Mouse (Mus musculus) MEL (cell line): ENCODE results near the gene Trex1. TPM values are rescaled to one million over a fixed set of nuclear protein-coding genes. Genes with fewer than 3 reads are reported as not detected.

Experiments used
- DNase-seq: peaks from one replicate; pipeline ENCODE4 v3.0.0; 2011; ENCODE audit warnings: low read depth, low spot score
- H3K27ac ChIP-seq: 2 replicates; pipeline ENCODE4 v1.5.1; 2012; ENCODE audit warnings: low read depth, mild to moderate bottlenecking, control low read depth, low read length, moderate library complexity; ENCODE audit not compliant: control insufficient read depth
- H3K27me3 ChIP-seq, 2 experiments: fragments of 150-350 bp in 1 of 2; sonication (generic) in 1 of 2; 2 replicates each; pipeline ENCODE4 v1.6.1; 2012; ENCODE audit warnings: low read length in 2 of 2, mild to moderate bottlenecking in 2 of 2, improper control_type of control experiment in 1 of 2, moderate library complexity in 1 of 2; ENCODE audit not compliant: insufficient read depth in 2 of 2, control insufficient read depth in 1 of 2
- H3K36me3 ChIP-seq, 2 experiments: 2 replicates each; pipeline ENCODE4 v1.6.1; 2012 to 2014; ENCODE audit warnings: low read length in 2 of 2, improper control_type of control experiment in 1 of 2, inconsistent platforms in 1 of 2, mild to moderate bottlenecking in 1 of 2; ENCODE audit not compliant: insufficient read depth in 2 of 2, control insufficient read depth in 1 of 2
- H3K4me1 ChIP-seq, 2 experiments: fragments of 150-350 bp in 1 of 2; sonication (generic) in 1 of 2; 2 replicates each; pipeline ENCODE4 v1.6.1; 2012; ENCODE audit warnings: low read length in 2 of 2, improper control_type of control experiment in 1 of 2, mild to moderate bottlenecking in 1 of 2; ENCODE audit not compliant: insufficient read depth in 2 of 2, control insufficient read depth in 1 of 2
- H3K4me3 ChIP-seq, 2 experiments: fragments of 150-350 bp in 1 of 2; sonication (generic) in 1 of 2; 2 replicates each; pipeline ENCODE4 v1.5.1; 2012; ENCODE audit warnings: low read depth in 2 of 2, low read length in 2 of 2, mild to moderate bottlenecking in 2 of 2, moderate library complexity in 2 of 2, control low read depth in 1 of 2, improper control_type of control experiment in 1 of 2; ENCODE audit not compliant: control insufficient read depth in 1 of 2, insufficient read depth in 1 of 2
- H3K79me2 ChIP-seq: 2 replicates; pipeline ENCODE4 v1.6.1; 2012; ENCODE audit warnings: mild to moderate bottlenecking, low read length, moderate library complexity; ENCODE audit not compliant: control insufficient read depth, poor library complexity, insufficient read depth
- H3K9ac ChIP-seq: 2 replicates; pipeline ENCODE4 v1.6.1; 2012; ENCODE audit warnings: low read depth, mild to moderate bottlenecking, control low read depth, low read length, moderate library complexity; ENCODE audit not compliant: control insufficient read depth, poor library complexity, severe bottlenecking
- H3K9me3 ChIP-seq: fragments of 150-350 bp; sonication (generic); replicated peaks from 2 replicates; pipeline ENCODE4 v1.6.1; 2012; ENCODE audit warnings: mild to moderate bottlenecking, low read length, improper control_type of control experiment, moderate library complexity; ENCODE audit not compliant: insufficient read depth
- BHLHE40 ChIP-seq: IDR thresholded peaks from 2 replicates; pipeline ENCODE4 v1.6.1; 2012; ENCODE audit warnings: low read depth, mild to moderate bottlenecking, inconsistent platforms, low read length, improper control_type of control experiment, borderline replicate concordance
- CHD2 ChIP-seq: IDR thresholded peaks from 2 replicates; pipeline ENCODE4 v1.6.1; 2011; ENCODE audit warnings: low read length, improper control_type of control experiment
- E2F4 ChIP-seq: IDR thresholded peaks from 2 replicates; pipeline ENCODE4 v1.6.1; 2011; ENCODE audit warnings: low read depth, low read length, improper control_type of control experiment, borderline replicate concordance
- ELF1 ChIP-seq: IDR thresholded peaks from 2 replicates; pipeline ENCODE4 v1.6.1; 2014; ENCODE audit warnings: low read depth, mild to moderate bottlenecking, inconsistent platforms, low read length, improper control_type of control experiment, moderate library complexity
- EP300 ChIP-seq, 2 experiments: IDR thresholded peaks; 2 replicates each; pipeline ENCODE4 v1.6.1; 2011; ENCODE audit warnings: improper control_type of control experiment in 2 of 2, low read length in 2 of 2, low read depth in 1 of 2, mild to moderate bottlenecking in 1 of 2
- ETS1 ChIP-seq: IDR thresholded peaks from 2 replicates; pipeline ENCODE4 v1.6.1; 2012; ENCODE audit warnings: low read depth, mild to moderate bottlenecking, inconsistent platforms, low read length, improper control_type of control experiment, moderate library complexity
- JUND ChIP-seq: IDR thresholded peaks from 2 replicates; pipeline ENCODE4 v1.6.1; 2011; ENCODE audit warnings: low read depth, mild to moderate bottlenecking, improper control_type of control experiment, low read length
- KAT2A ChIP-seq: conservative IDR thresholded peaks from 2 replicates; pipeline ENCODE4 v1.6.1; 2012; ENCODE audit warnings: low read depth, low read length, improper control_type of control experiment, inconsistent platforms
- MAZ ChIP-seq: IDR thresholded peaks from 2 replicates; pipeline ENCODE4 v1.6.1; 2012; ENCODE audit warnings: low read depth, mild to moderate bottlenecking, inconsistent platforms, low read length, improper control_type of control experiment
- MYB ChIP-seq: IDR thresholded peaks from 2 replicates; pipeline ENCODE4 v1.6.1; 2011; ENCODE audit warnings: mild to moderate bottlenecking, low read depth, low read length, improper control_type of control experiment
- NELFE ChIP-seq: IDR thresholded peaks from 2 replicates; pipeline ENCODE4 v1.6.1; 2011; ENCODE audit warnings: low read depth, low read length, improper control_type of control experiment
- POLR2A ChIP-seq, 2 experiments: IDR thresholded peaks; 2 replicates each; pipeline ENCODE4 v1.6.1; 2011 to 2012; ENCODE audit warnings: low read length in 2 of 2, mild to moderate bottlenecking in 2 of 2, control low read depth in 1 of 2, improper control_type of control experiment in 1 of 2, low read depth in 1 of 2, moderate library complexity in 1 of 2; ENCODE audit not compliant: control insufficient read depth in 1 of 2, insufficient read depth in 1 of 2, poor library complexity in 1 of 2
- POLR2AphosphoS2 ChIP-seq: IDR thresholded peaks from 2 replicates; pipeline ENCODE4 v1.6.1; 2011; ENCODE audit warnings: low read length, improper control_type of control experiment
- RAD21 ChIP-seq: IDR thresholded peaks from 2 replicates; pipeline ENCODE4 v1.6.1; 2011; ENCODE audit warnings: mild to moderate bottlenecking, low read depth, low read length, improper control_type of control experiment
- SIN3A ChIP-seq: IDR thresholded peaks from 2 replicates; pipeline ENCODE4 v1.6.1; 2012; ENCODE audit warnings: low read length, improper control_type of control experiment, inconsistent platforms
- SMC3 ChIP-seq: IDR thresholded peaks from 2 replicates; pipeline ENCODE4 v1.6.1; 2011; ENCODE audit warnings: low read depth, low read length, improper control_type of control experiment
- TCF12 ChIP-seq: IDR thresholded peaks from 2 replicates; pipeline ENCODE4 v1.6.1; 2014; ENCODE audit warnings: low read depth, mild to moderate bottlenecking, inconsistent platforms, low read length, improper control_type of control experiment, moderate library complexity
- UBTF ChIP-seq: IDR thresholded peaks from 2 replicates; pipeline ENCODE4 v1.6.1; 2012; ENCODE audit warnings: low read depth, mild to moderate bottlenecking, inconsistent platforms, low read length, improper control_type of control experiment, moderate library complexity, borderline replicate concordance; ENCODE audit not compliant: insufficient read depth
- USF1 ChIP-seq: IDR thresholded peaks from 2 replicates; pipeline ENCODE4 v1.6.1; 2014; ENCODE audit warnings: low read depth, mild to moderate bottlenecking, inconsistent platforms, low read length, improper control_type of control experiment, moderate library complexity
- ZKSCAN1 ChIP-seq: IDR thresholded peaks from 2 replicates; pipeline ENCODE4 v1.6.1; 2012; ENCODE audit warnings: low read depth, mild to moderate bottlenecking, inconsistent platforms, low read length, improper control_type of control experiment, moderate library complexity
- ZMIZ1 ChIP-seq: IDR thresholded peaks from 2 replicates; pipeline ENCODE4 v1.6.1; 2012; ENCODE audit warnings: low read depth, mild to moderate bottlenecking, inconsistent platforms, low read length, improper control_type of control experiment, moderate library complexity
- polyA plus RNA-seq, 2 experiments: library from polyadenylated mRNA; stranded (reverse) in 1 of 2; unstranded in 1 of 2; fragments of >175 nt in 1 of 2; fragments of >200 nt in 1 of 2; gene quantifications; 2 replicates each; pipeline versions ENCODE4 v1.2.1 to v1.2.4; 2012; ENCODE audit warnings: low replicate concordance in 2 of 2, low read depth in 1 of 2; ENCODE audit not compliant: insufficient read length in 2 of 2, insufficient read depth in 1 of 2, missing spikeins in 1 of 2
- total RNA-seq: library from RNA; depleted of rRNA; stranded (reverse); fragments of 300-350 nt; gene quantifications from 2 replicates; pipeline ENCODE4 v1.2.3, GENCODE M21; 2012; rRNA removed

Gene Trex1
- total and polyA plus RNA-seq, 3 experiments = 8.9 to 17.0 TPM; not detected in 1

GRCm38 (mm10) chr9:109008994-109009635 is 50.4 kb downstream of the Trex1 start:
- TF ChIP-seq ZKSCAN1 = no peak
- no peak for TF ChIP-seq KAT2A
- no peak for TF ChIP-seq JUND
- no peak for TF ChIP-seq POLR2A (IDR thresholded peaks at IDR 0.05; ENCODE audit: control insufficient read depth in 1 of 2, insufficient read depth in 1 of 2, low read depth in 1 of 2, low read length in 2 of 2, poor library complexity in 1 of 2)
- TF ChIP-seq RAD21 = no peak
- TF ChIP-seq TCF12 = no peak
- no peak for TF ChIP-seq MYB
- no peak for TF ChIP-seq BHLHE40
- no peak for TF ChIP-seq EP300 (IDR thresholded peaks at IDR 0.05; ENCODE audit: low read depth in 1 of 2, low read length in 2 of 2)
- no peak for TF ChIP-seq E2F4
- TF ChIP-seq CHD2 = no peak
- TF ChIP-seq ELF1 = no peak
- no peak for TF ChIP-seq UBTF
- no peak overlapping the region for H3K4me3 ChIP-seq
- no peak for DNase-seq
- no peaks in the 10 kb centered on the region for H3K27me3 ChIP-seq
- H3K79me2 ChIP-seq = no peaks in the 10 kb centered on the region
- H3K9ac ChIP-seq = no peak overlapping the region
- no peaks in the 10 kb centered on the region for H3K36me3 ChIP-seq
- H3K27ac ChIP-seq = no peak overlapping the region
- H3K4me1 ChIP-seq = no peaks in the 10 kb centered on the region
- H3K9me3 ChIP-seq = no peaks in the 10 kb centered on the region

GRCm38 (mm10) chr9:109008081-109008480 is 51.5 kb downstream of the Trex1 start:
- TF ChIP-seq POLR2AphosphoS2 = no peak
- no peak for TF ChIP-seq ZMIZ1
- no peak for TF ChIP-seq ETS1
- no peak for TF ChIP-seq SMC3
- TF ChIP-seq MAZ = no peak
- TF ChIP-seq UBTF = no peak
- no peak for TF ChIP-seq SIN3A
- no peak for TF ChIP-seq EP300 (IDR thresholded peaks at IDR 0.05; ENCODE audit: low read depth in 1 of 2, low read length in 2 of 2)
- no peak for TF ChIP-seq CHD2
- no peak for TF ChIP-seq USF1
- no peak for TF ChIP-seq TCF12
- no peak for TF ChIP-seq MYB
- TF ChIP-seq NELFE = no peak

More at GRCm38 (mm10) chr9:109008081-109008480, 51.5 kb downstream of the Trex1 start:
- Histone ChIP-seq H3K27me3 (no peaks in the 10 kb centered on the region), H3K36me3 (no peaks in the 10 kb centered on the region), H3K4me1 (no peaks in the 10 kb centered on the region), H3K4me3 (no peak overlapping the region), H3K27ac (no peak overlapping the region), H3K79me2 (no peaks in the 10 kb centered on the region), H3K9me3 (no peaks in the 10 kb centered on the region), H3K9ac (no peak overlapping the region)
- no peak for DNase-seq

Other genes with a start within 250 kb of the Trex1 start
- 0.12 TPM in 1 of 2 replicates, not detected in the other for gene Celsr3, start 233.4 kb downstream of the Trex1 start, total RNA-seq
- gene Celsr3, start 233.4 kb downstream of the Trex1 start, polyA plus RNA-seq = under 1 TPM in 1 of 2 experiments, not detected in 1; 0.03 TPM
- 8.0 and 8.7 TPM in 2 replicates for gene Slc26a6, start 206.5 kb downstream of the Trex1 start, total RNA-seq
- 10 to 100 TPM in 1 of 2 experiments, not detected in 1; 13.2 TPM for gene Slc26a6, start 206.5 kb downstream of the Trex1 start, polyA plus RNA-seq
- gene Tmem89, start 145.1 kb downstream of the Trex1 start, total RNA-seq = not detected in 2 replicates
- not detected for gene Tmem89, start 145.1 kb downstream of the Trex1 start, polyA plus RNA-seq
- 427 and 428 TPM in 2 replicates for gene Uqcrc1, start 123.1 kb downstream of the Trex1 start, total RNA-seq
- 100 to 1,000 TPM in 1 of 2 experiments, not detected in 1; 494 TPM for gene Uqcrc1, start 123.1 kb downstream of the Trex1 start, polyA plus RNA-seq
- gene Col7a1, start 106.1 kb downstream of the Trex1 start, total RNA-seq = 0.78 and 1.2 TPM in 2 replicates
- 1 to 10 TPM in 1 of 2 experiments, not detected in 1; 2.6 TPM for gene Col7a1, start 106.1 kb downstream of the Trex1 start, polyA plus RNA-seq
- gene Ucn2, start 73.7 kb downstream of the Trex1 start, total RNA-seq = 0.12 TPM in 1 of 2 replicates, not detected in the other
- gene Ucn2, start 73.7 kb downstream of the Trex1 start, polyA plus RNA-seq = under 1 TPM in 1 of 2 experiments, not detected in 1; 0.19 TPM
- 3.2 and 5.1 TPM in 2 replicates for gene Pfkfb4, start 68.0 kb downstream of the Trex1 start, total RNA-seq
- gene Pfkfb4, start 68.0 kb downstream of the Trex1 start, polyA plus RNA-seq = 1 to 10 TPM in 1 of 2 experiments, not detected in 1; 6.4 TPM
- 38.3 and 41.0 TPM in 2 replicates for gene Shisa5, start 21.2 kb downstream of the Trex1 start, total RNA-seq
- 10 to 100 TPM in 1 of 2 experiments, not detected in 1; 71.7 TPM for gene Shisa5, start 21.2 kb downstream of the Trex1 start, polyA plus RNA-seq
- gene Atrip, start 14.4 kb upstream of the Trex1 start, total RNA-seq = 18.0 and 18.4 TPM in 2 replicates
- 10 to 100 TPM in 1 of 2 experiments, not detected in 1; 35.3 TPM for gene Atrip, start 14.4 kb upstream of the Trex1 start, polyA plus RNA-seq
- 26.8 and 28.4 TPM in 2 replicates for gene Ccdc51, start 22.8 kb upstream of the Trex1 start, total RNA-seq
- 10 to 100 TPM in 1 of 2 experiments, not detected in 1; 15.1 TPM for gene Ccdc51, start 22.8 kb upstream of the Trex1 start, polyA plus RNA-seq
- 346 and 400 TPM in 2 replicates for gene Tma7, start 22.9 kb upstream of the Trex1 start, total RNA-seq
- 100 to 1,000 TPM in 1 of 2 experiments, not detected in 1; 366 TPM for gene Tma7, start 22.9 kb upstream of the Trex1 start, polyA plus RNA-seq
- gene Plxnb1, start 35.7 kb upstream of the Trex1 start, total RNA-seq = not detected in 2 replicates
- gene Plxnb1, start 35.7 kb upstream of the Trex1 start, polyA plus RNA-seq = under 1 TPM in 1 of 2 experiments, not detected in 1; 0.07 TPM
- not detected in 2 replicates for gene Fbxw21, start 102.3 kb upstream of the Trex1 start, total RNA-seq
- gene Fbxw21, start 102.3 kb upstream of the Trex1 start, polyA plus RNA-seq = not detected
- not detected in 2 replicates for gene Fbxw13, start 136.2 kb upstream of the Trex1 start, total RNA-seq
- not detected for gene Fbxw13, start 136.2 kb upstream of the Trex1 start, polyA plus RNA-seq
- not detected in 2 replicates for gene Fbxw20, start 175.0 kb upstream of the Trex1 start, total RNA-seq
- not detected for gene Fbxw20, start 175.0 kb upstream of the Trex1 start, polyA plus RNA-seq
- gene Fbxw14, start 227.9 kb upstream of the Trex1 start, total RNA-seq = not detected in 2 replicates
- not detected for gene Fbxw14, start 227.9 kb upstream of the Trex1 start, polyA plus RNA-seq